Mouse (Mus musculus) heart, embryonic 11.5 days (tissue): ENCODE data around the gene Nacc2. TPM values are rescaled to one million over a fixed set of nuclear protein-coding genes. Genes with fewer than 3 reads are reported as not detected.

ENCODE experiments used
- ATAC-seq: fragments of 200-750 bp; cut with Nextera tagmentation; replicated peaks from 2 replicates; pipeline ENCODE4 v1.8.0; 2017; ENCODE audit warnings: moderate library complexity; ENCODE audit not compliant: insufficient number of reproducible peaks, low FRiP score, low TSS enrichment
- H3K27ac ChIP-seq: fragments of 300-500 bp; sonication (generic); 2 replicates; pipeline ENCODE4 v1.5.1; 2014; ENCODE audit warnings: mild to moderate bottlenecking, low read depth, low read length
- H3K27me3 ChIP-seq: fragments of 300-500 bp; sonication (generic); 2 replicates; pipeline ENCODE4 v1.6.1; 2014; ENCODE audit warnings: mild to moderate bottlenecking, low read length, mixed read lengths; ENCODE audit not compliant: control insufficient read depth, insufficient read depth
- H3K36me3 ChIP-seq: fragments of 300-500 bp; sonication (generic); 2 replicates; pipeline ENCODE4 v1.6.1; 2014; ENCODE audit warnings: mild to moderate bottlenecking, low read length, moderate library complexity, mixed read lengths; ENCODE audit not compliant: control insufficient read depth, insufficient read depth
- H3K4me1 ChIP-seq: fragments of 300-500 bp; sonication (generic); 2 replicates; pipeline ENCODE4 v1.6.1; 2014; ENCODE audit warnings: low read length; ENCODE audit not compliant: control insufficient read depth, insufficient read depth
- H3K4me2 ChIP-seq: fragments of 300-500 bp; sonication (generic); 2 replicates; pipeline ENCODE4 v1.6.1; 2014; ENCODE audit warnings: mild to moderate bottlenecking, moderate library complexity
- H3K4me3 ChIP-seq: fragments of 300-500 bp; sonication (generic); 2 replicates; pipeline ENCODE4 v1.5.1; 2014; ENCODE audit warnings: low read depth, low read length
- H3K9ac ChIP-seq: fragments of 300-500 bp; sonication (generic); 2 replicates; pipeline ENCODE4 v1.6.1; 2014; ENCODE audit warnings: mild to moderate bottlenecking, low read depth, low read length, moderate library complexity
- H3K9me3 ChIP-seq: fragments of 300-500 bp; sonication (generic); replicated peaks from 2 replicates; pipeline ENCODE4 v1.6.1; 2016; ENCODE audit warnings: low read length; ENCODE audit not compliant: control insufficient read depth
- WGBS: fragments of 180-500 bp; shearing (Covaris S2); extraction: QIAGEN DNeasy Blood & Tissue Kit; methylation state at CpG from one replicate; pipeline ENCODE4 v1.1.7; 2014; ENCODE audit not compliant: insufficient replicate concordance; 5-methylcytosine and 5-hydroxymethylcytosine counted together
- polyA plus RNA-seq: library from polyadenylated mRNA; unstranded; fragments of >200 nt; fragmentation: Nextera tagmentation; extraction: Ambion mirVana; gene quantifications from 2 replicates; pipeline ENCODE4 v1.2.1, GENCODE M21; 2014

Gene Nacc2
- polyA plus RNA-seq, 1 experiment from 2014 or later, result 3.4 TPM

DNA sequence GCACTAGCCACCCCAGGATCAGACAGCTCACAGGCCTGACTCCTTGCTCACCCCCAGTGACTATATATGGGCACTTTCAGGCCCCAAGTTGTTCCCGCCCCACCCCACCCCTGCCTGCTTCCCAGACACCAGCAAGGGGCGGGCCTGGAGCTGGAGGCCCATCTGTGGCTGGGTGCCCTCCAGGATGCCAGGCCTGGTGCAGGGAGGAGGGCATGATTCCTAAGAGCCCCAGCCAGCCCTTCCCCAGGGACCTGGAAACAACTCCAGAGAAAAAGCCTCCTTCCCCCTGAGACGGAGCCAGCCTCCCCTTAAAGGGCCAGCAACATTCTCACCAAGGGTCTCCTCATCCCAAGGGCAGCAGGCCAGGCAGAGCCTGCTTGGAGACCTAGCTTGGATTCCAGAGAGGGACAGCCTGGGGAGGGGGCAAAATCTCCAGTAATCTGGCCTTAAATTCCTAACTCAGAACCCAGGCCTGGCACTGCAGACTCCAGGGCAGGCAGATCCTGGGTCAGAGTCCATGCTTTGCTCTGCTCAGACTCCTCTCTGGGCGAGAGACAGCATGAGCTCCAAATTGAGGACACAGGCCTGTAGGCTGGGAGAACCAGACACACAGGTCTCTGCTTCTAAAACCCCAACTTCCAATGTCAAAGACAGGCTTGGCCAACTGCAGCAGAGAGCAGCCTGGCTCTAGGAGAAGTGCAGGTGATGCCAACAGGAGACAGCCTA is 4.3 kb downstream of the Nacc2 start:
- peak overlapping the region; percentile 28 for H3K9ac ChIP-seq
- no peak for ATAC-seq

DNA sequence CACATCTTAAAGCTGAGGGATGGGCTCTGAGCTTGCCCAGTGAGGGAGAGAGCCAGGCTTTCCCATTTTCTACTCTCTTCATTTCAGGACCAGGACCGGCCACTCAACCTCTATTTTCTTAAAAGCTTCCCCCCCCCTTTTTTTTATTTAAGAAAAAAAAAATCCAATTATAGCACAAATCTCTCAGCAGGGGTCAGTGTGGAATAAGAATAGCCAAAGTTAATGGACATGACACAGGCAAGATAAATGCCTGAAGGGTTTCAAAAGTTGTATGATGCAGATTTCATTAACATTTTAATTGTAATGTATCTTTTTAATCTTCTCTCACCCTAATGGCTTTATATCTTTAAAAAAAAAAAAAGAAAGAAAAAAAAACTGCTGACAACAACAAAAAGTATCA is 5.4 kb downstream of the Nacc2 start:
- no peak overlapping the region for H3K27ac ChIP-seq
- H3K4me2 ChIP-seq, result no peak overlapping the region
- no peak for ATAC-seq

More for the DNA sequence above, 4.3 kb downstream of the Nacc2 start:
- peak overlapping the region; percentile 32 for H3K4me2 ChIP-seq
- H3K27me3 ChIP-seq, result peaks cover 22% of the 10 kb centered on the region
- no peaks in the 10 kb centered on the region for H3K36me3 ChIP-seq
- no peak overlapping the region for H3K4me3 ChIP-seq
- 49% methylated on average over 4 of the region's 4 CpGs for WGBS
- peaks cover 35% of the 10 kb centered on the region for H3K4me1 ChIP-seq
- H3K9me3 ChIP-seq, result no peaks in the 10 kb centered on the region
- H3K27ac ChIP-seq, result peak overlapping the region; percentile 30; the same call in 1 of the 2 replicates

DNA sequence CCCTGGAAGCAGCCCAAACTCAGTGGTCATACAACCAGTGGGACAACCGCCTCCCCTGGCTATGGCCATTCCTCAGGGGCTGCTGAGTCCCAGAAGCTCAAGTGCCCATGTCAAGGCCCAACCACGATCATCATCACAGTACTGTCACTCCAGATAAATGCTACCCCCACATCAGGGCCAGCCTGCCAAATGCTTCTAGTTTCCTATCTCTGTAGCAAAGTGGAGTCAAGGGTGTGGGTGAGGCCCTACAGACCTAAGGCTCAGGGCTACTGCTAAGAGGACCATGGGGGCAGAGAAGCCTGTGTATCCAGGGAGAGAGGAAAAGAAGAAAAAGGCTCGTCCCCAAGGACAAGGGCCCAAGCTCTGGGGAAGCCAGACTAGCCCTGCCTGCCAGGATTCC is 6.5 kb downstream of the Nacc2 start:
- H3K36me3 ChIP-seq, result no peaks in the 10 kb centered on the region
- no peak for ATAC-seq
- 50% methylated on average over 3 of the region's 3 CpGs for WGBS
- H3K4me2 ChIP-seq, result no peak overlapping the region
- no peak overlapping the region for H3K4me3 ChIP-seq
- H3K4me1 ChIP-seq, result peaks cover 30% of the 10 kb centered on the region
- no peaks in the 10 kb centered on the region for H3K9me3 ChIP-seq
- no peak overlapping the region for H3K27ac ChIP-seq
- H3K9ac ChIP-seq, result no peak overlapping the region
- peaks cover 20% of the 10 kb centered on the region for H3K27me3 ChIP-seq

More for the DNA sequence above, 5.4 kb downstream of the Nacc2 start:
- WGBS, result 76% methylated on average over 1 of the region's 1 CpGs
- Histone ChIP-seq H3K9me3 (no peaks in the 10 kb centered on the region), H3K36me3 (no peaks in the 10 kb centered on the region), H3K9ac (no peak overlapping the region), H3K27me3 (peaks cover 21% of the 10 kb centered on the region), H3K4me1 (peaks cover 30% of the 10 kb centered on the region), H3K4me3 (no peak overlapping the region)

- 75% methylated on average over 6 of the region's 6 CpGs for WGBS
- H3K9me3 ChIP-seq, result no peaks in the 10 kb centered on the region
- no peak overlapping the region for H3K27ac ChIP-seq
- H3K4me1 ChIP-seq, result peaks cover 30% of the 10 kb centered on the region
- no peak overlapping the region for H3K9ac ChIP-seq
- no peaks in the 10 kb centered on the region for H3K36me3 ChIP-seq
- no peak for ATAC-seq
- H3K4me3 ChIP-seq, result no peak overlapping the region
- no peak overlapping the region for H3K4me2 ChIP-seq
- H3K27me3 ChIP-seq, result peaks cover 11% of the 10 kb centered on the region
Measured at GRCm38 (mm10) chr2:26115215-26115614, 7.8 kb downstream of the Nacc2 start.

DNA sequence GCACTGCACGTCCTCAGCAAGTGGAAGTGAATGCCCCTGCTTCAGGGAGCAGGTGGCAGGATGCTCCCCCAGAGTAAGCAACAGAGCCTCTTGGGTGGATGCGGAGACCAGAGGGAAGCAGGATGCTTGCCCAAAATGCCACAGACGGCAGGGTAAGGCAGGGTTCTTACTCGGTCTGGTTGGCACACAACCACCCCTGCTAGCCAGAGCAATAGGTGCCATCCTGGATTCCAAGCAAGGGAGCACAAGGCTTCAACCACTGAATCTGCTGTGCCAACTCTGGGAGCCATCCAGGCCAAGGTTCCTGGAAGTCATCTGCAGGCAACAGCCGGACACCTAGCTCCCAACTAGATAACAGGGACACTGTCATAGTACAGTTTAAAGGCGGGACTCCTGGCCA is 14.8 kb downstream of the Nacc2 start:
- Histone ChIP-seq H3K9me3 (no peaks in the 10 kb centered on the region), H3K27me3 (peaks cover 8% of the 10 kb centered on the region; the same call in 1 of the 2 replicates), H3K27ac (no peak overlapping the region), H3K4me1 (0 out of 2 replicates have a peak, but pooled peaks cover 3% of the 10 kb centered on the region), H3K36me3 (no peaks in the 10 kb centered on the region), H3K4me3 (no peak overlapping the region), H3K4me2 (no peak overlapping the region), H3K9ac (no peak overlapping the region)
- 74% methylated on average over 6 of the region's 6 CpGs for WGBS
- ATAC-seq, result no peak

- 72% methylated on average over 8 of the region's 8 CpGs for WGBS
- Histone ChIP-seq H3K9me3 (no peaks in the 10 kb centered on the region), H3K27ac (no peak overlapping the region), H3K27me3 (peaks cover 3% of the 10 kb centered on the region; the same call in 1 of the 2 replicates), H3K36me3 (no peaks in the 10 kb centered on the region), H3K9ac (no peak overlapping the region), H3K4me2 (no peak overlapping the region), H3K4me1 (0 out of 2 replicates have a peak, but pooled peaks cover 3% of the 10 kb centered on the region), H3K4me3 (no peak overlapping the region)
- no peak for ATAC-seq
Measured at GRCm38 (mm10) chr2:26107011-26107410, 16.0 kb downstream of the Nacc2 start.

DNA sequence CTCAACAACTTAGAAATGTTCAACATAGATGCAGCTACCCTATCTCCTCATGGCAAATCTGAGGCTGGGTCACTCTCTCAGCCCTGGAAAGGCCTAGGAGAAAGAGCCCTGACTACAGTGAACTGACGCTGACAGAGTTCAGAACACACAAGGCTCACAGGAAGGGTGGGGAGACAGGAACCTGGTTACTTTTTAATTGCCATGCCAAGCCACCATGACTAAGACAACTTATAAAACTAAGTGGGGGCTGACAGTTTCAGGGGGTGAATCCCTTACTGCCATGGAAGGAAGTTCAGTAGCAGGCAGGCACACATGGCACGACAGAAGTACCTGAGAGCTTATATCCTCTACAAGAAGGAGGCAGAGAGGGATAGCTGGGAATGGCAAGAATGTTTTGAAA is 16.8 kb downstream of the Nacc2 start:
- no peak overlapping the region for H3K4me3 ChIP-seq
- no peak overlapping the region for H3K4me2 ChIP-seq
- H3K9ac ChIP-seq, result no peak overlapping the region
- no peaks in the 10 kb centered on the region for H3K36me3 ChIP-seq
- no peak for ATAC-seq
- H3K27me3 ChIP-seq, result 0 out of 2 replicates have a peak, but pooled peaks cover 3% of the 10 kb centered on the region
- H3K27ac ChIP-seq, result no peak overlapping the region
- 81% methylated on average over 2 of the region's 2 CpGs for WGBS
- H3K4me1 ChIP-seq, result 0 out of 2 replicates have a peak, but pooled peaks cover 3% of the 10 kb centered on the region
- H3K9me3 ChIP-seq, result no peaks in the 10 kb centered on the region

DNA sequence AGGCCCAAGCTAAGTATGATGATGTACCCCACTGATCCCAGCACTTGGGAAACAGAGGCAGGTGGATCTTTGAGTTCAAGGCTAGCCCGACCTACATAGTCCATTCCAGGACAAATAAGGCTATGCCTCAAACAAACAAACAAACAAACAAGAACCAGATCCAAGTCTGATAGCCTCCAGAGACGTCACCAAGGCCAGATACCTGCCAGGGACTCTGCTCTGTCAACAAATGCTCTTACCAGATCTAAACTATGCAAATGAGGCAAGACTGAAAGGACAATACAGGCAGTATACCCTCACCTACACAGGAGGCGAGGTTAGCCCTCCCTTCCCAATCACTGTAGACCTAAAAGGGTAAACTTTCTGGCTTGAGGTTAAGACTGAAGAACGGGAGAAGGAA is 22.7 kb downstream of the Nacc2 start:
- no peak for ATAC-seq
- no peak overlapping the region for H3K4me2 ChIP-seq
- H3K27me3 ChIP-seq, result no peaks in the 10 kb centered on the region
- H3K27ac ChIP-seq, result no peak overlapping the region
- no peaks in the 10 kb centered on the region for H3K9me3 ChIP-seq
- no peak overlapping the region for H3K9ac ChIP-seq
- no peaks in the 10 kb centered on the region for H3K36me3 ChIP-seq
- 0 out of 2 replicates have a peak, but pooled peaks cover 4% of the 10 kb centered on the region for H3K4me1 ChIP-seq
- no peak overlapping the region for H3K4me3 ChIP-seq
- 69% methylated on average over 4 of the region's 4 CpGs for WGBS

DNA sequence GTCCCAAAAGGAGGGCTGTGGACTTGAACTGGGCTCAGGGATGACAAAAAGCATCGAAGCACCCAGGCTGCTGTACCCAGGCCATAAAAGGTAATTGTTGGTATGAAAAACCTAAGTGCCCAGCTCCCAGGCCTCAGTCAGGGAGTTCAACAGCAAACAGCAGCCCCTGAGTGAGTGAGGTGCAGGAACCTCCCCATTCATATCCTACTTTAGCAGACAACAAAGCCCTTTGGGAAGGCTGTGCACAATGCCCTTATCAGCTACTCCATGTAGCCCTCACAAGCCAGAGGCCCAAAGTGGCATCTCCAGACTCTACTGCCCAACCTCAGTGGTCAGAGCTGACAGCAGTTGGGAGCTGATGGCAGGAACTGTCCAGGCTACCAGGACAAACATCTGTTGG is 23.2 kb downstream of the Nacc2 start:
- no peak overlapping the region for H3K9ac ChIP-seq
- H3K27me3 ChIP-seq, result peaks cover 2% of the 10 kb centered on the region
- WGBS, result 65% methylated on average over 1 of the region's 1 CpGs
- no peak overlapping the region for H3K4me3 ChIP-seq
- H3K9me3 ChIP-seq, result no peaks in the 10 kb centered on the region
- H3K27ac ChIP-seq, result no peak overlapping the region
- no peak overlapping the region for H3K4me2 ChIP-seq
- 0 out of 2 replicates have a peak, but pooled peaks cover 4% of the 10 kb centered on the region for H3K4me1 ChIP-seq
- no peak for ATAC-seq
- no peaks in the 10 kb centered on the region for H3K36me3 ChIP-seq
